30 mouse cellular contexts compared by ENCODE assay signal in the genomic region with DNA sequence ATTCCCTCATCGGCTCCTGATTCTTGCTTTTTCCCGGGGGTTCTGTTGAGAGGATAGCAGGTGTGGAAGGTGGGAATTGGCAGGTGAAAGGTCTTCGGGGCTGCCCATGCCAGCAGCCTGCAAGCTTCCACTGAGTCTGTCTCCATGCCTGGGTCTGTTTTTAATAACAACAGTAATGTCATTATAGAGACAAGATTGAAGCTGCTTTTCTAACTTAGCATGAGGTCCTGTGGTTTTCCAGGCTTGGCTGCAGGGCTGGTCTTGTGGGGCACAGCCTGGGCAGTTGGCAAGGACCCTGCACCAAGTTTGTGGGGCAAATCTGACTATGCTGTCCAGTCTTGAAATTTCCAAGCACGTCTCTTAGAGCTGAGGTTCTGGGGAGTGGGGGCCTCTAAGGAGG. TPM values are rescaled to one million over a fixed set of nuclear protein-coding genes. Genes with fewer than 3 reads are reported as not detected.
DNase-seq lines count a peak whose midpoint lies in the region; TF ChIP-seq lines count a peak whose summit lies in the region.
"Had no signal": no experiment of that assay in that cellular context is flagged by ENCODE, and none has a peak within 500 bp of the region (broad histone marks: within the 10 kb centered on the region; RNA-seq: fewer than 3 reads in every experiment).

No protein-coding gene starts in this region.

- H3K27ac ChIP-seq in left cerebral cortex, adult 2 months, result peak overlapping the region; percentile 75
- H3K27ac ChIP-seq: heart, adult 2 months; hindbrain, embryonic 14.5 days; limb, embryonic 12.5 days; liver, embryonic 15.5 days; neural tube, embryonic 12.5 days had no signal

- TF ChIP-seq CTCF in left cerebral cortex, adult 2 months (IDR thresholded peaks at IDR 0.05), result no peak

- intact Hi-C loops in left cerebral cortex, adult 2 months (cut with DNase I), result no loop called here
- intact Hi-C loops in left cerebral cortex, postnatal 25 days (cut with DNase I), result no loop called here

- DNase-seq in left cerebral cortex, adult 2 months (ENCODE audit: extremely low spot score in 1 of 2, low spot score in 2 of 2), result no peak
- DNase-seq in left cerebral cortex, postnatal 25 days (ENCODE audit: low spot score in 2 of 2), result no peak
- DNase-seq in cerebellum, adult 8-10 months, result peak; percentile 39
- peak; percentile 49 to 57 for DNase-seq in cerebellum, postnatal 25 days
- DNase-seq in urinary bladder, adult 2 months (ENCODE audit: low spot score), result no peak
- DNase-seq in left cerebral cortex, adult 8-10 months (ENCODE audit: low spot score in 2 of 2), result no peak
- DNase-seq: adrenal gland, adult 2 months; B cell, adult 2 months; forebrain, postnatal 0 days; heart, adult 2 months; heart, postnatal 4 days; kidney, adult 11 months; kidney, postnatal 14 days; lung, embryonic 14.5 days; lung, postnatal 14 days; right cerebral cortex, adult 18-20 months; spleen, adult 18-20 months; thymus, postnatal 14 days had no signal

- H3K4me3 ChIP-seq in left cerebral cortex, adult 2 months, result no peak overlapping the region
- H3K4me3 ChIP-seq: erythroblast, embryonic 14.5 days; heart, adult 2 months; heart, embryonic 12.5 days; limb, embryonic 12.5 days; liver, embryonic 15.5 days; myocyte; neural tube, embryonic 12.5 days had no signal

RNA-seq across cellular contexts. Expression of a gene that starts 7.6 kb away (rescaled TPM):
- 100 to 1,000 TPM; 448 to 462 TPM for total RNA-seq in left cerebral cortex, adult 2 months (2021)
- 100 to 1,000 TPM; 500 to 508 TPM for total RNA-seq in left cerebral cortex, postnatal 25 days (2021)
- polyA plus RNA-seq in urinary bladder, adult 2 months (2012; rRNA removed), result 0.11 and 0.12 TPM in 2 replicates
- 100 to 1,000 TPM; 388 to 449 (median 430) TPM for total RNA-seq in left cerebral cortex, adult 8-10 months (2022)
- total RNA-seq: common myeloid progenitor, adult 5-6 weeks had no signal
- polyA plus RNA-seq: activated CD4-positive, CD25-positive, alpha-beta regulatory T cell, adult 4 months; erythroblast, embryonic 14.5 days; heart, postnatal 0 days; kidney, embryonic 14.5 days; liver, adult 2 months; liver, embryonic 15.5 days had no signal

RNA-seq across cellular contexts. Expression of a gene that starts 45.5 kb away (rescaled TPM):
- 10 to 100 TPM; 25.3 to 25.8 TPM for total RNA-seq in left cerebral cortex, adult 2 months (2021)
- total RNA-seq in left cerebral cortex, postnatal 25 days (2021), result 10 to 100 TPM; 26.4 to 28.5 TPM
- 42.0 and 46.6 TPM in 2 replicates for polyA plus RNA-seq in urinary bladder, adult 2 months (2012; rRNA removed)
- total RNA-seq in left cerebral cortex, adult 8-10 months (2022), result 10 to 100 TPM; 33.6 to 46.8 (median 36.7) TPM

Comparison
In these comparisons a context has a peak if more than half of its experiments do, and no peak if none do; other contexts are left out.
1. DNase-seq: peak in cerebellum, adult 8-10 months (single experiment) and cerebellum, postnatal 25 days (2 of 2); none in left cerebral cortex, adult 2 months (0 of 2), left cerebral cortex, postnatal 25 days (0 of 2), urinary bladder, adult 2 months (single experiment) and left cerebral cortex, adult 8-10 months (0 of 2).